Mouse (Mus musculus) c-Kit-positive CD71-positive TER-119-positive erythroid progenitor cells, embryonic 14.5 days (primary cell): ENCODE data around the gene Selenbp1.

Source experiments
- DNase-seq: peaks from one replicate; pipeline ENCODE4 v3.0.0-alpha.2; 2013; ENCODE audit warnings: low spot score

Selenbp1 gene

GRCm38 (mm10) chr3:94974528-94975422 lies 41.9 kb downstream of the Selenbp1 start, which contains the start of gene Pi4kb:
Gene Pi4kb, plus strand, starts transcription at chr3:94974731.
- DNase-seq: peak; percentile 95

GRCm38 (mm10) chr3:94984312-94984711 lies 51.5 kb downstream of the Selenbp1 start:
- no peak for DNase-seq

- DNase-seq: no peak
These were observed 52.7 kb downstream of the Selenbp1 start for GRCm38 (mm10) chr3:94985513-94985912.

GRCm38 (mm10) chr3:94987578-94987977 lies 54.7 kb downstream of the Selenbp1 start:
- peak; percentile 59 for DNase-seq

- DNase-seq: no peak
These were observed 56.4 kb downstream of the Selenbp1 start for GRCm38 (mm10) chr3:94989159-94989761.
